Mouse (Mus musculus) heart, adult 2 months (tissue): ENCODE measurements around the gene Usf1. TPM values are rescaled to one million over a fixed set of nuclear protein-coding genes. Genes with fewer than 3 reads are reported as not detected.

Experiments
- DNase-seq, 2 experiments: peaks; one replicate each; pipeline ENCODE4 v3.0.0; 2021
- H3K27ac ChIP-seq: fragments of 200-600 bp; 2 replicates; pipeline ENCODE4 v1.8.1; 2022
- H3K27me3 ChIP-seq: fragments of 200-500 bp; 2 replicates; pipeline ENCODE4 v1.6.1; 2012; ENCODE audit warnings: mild to moderate bottlenecking, low read length, inconsistent platforms, mixed read lengths; ENCODE audit not compliant: control insufficient read depth, insufficient read depth
- H3K36me3 ChIP-seq: fragments of 200-500 bp; 2 replicates; pipeline ENCODE4 v1.6.1; 2012; ENCODE audit warnings: low read length, inconsistent platforms; ENCODE audit not compliant: control insufficient read depth, insufficient read depth
- H3K4me1 ChIP-seq: fragments of 200-500 bp; 2 replicates; pipeline ENCODE4 v1.6.1; 2011; ENCODE audit warnings: low read length; ENCODE audit not compliant: control insufficient read depth, insufficient read depth
- H3K4me3 ChIP-seq: fragments of 200-600 bp; 2 replicates; pipeline ENCODE4 v1.8.1; 2022
- H3K79me2 ChIP-seq: fragments of 200-500 bp; replicated peaks from 2 replicates; pipeline ENCODE4 v1.6.1; 2012; ENCODE audit warnings: mild to moderate bottlenecking, inconsistent platforms, low read length, moderate library complexity, mixed read lengths; ENCODE audit not compliant: control insufficient read depth, insufficient read depth
- H3K9ac ChIP-seq: fragments of 200-500 bp; 2 replicates; pipeline ENCODE4 v1.6.1; 2012; ENCODE audit warnings: low read depth, mild to moderate bottlenecking, control low read depth, inconsistent platforms, low read length, mixed read lengths
- CTCF ChIP-seq: fragments of 200-600 bp; IDR thresholded peaks from 2 replicates; pipeline ENCODE4 v1.8.1; 2022; ENCODE audit warnings: antibody characterized with exemption, mild to moderate bottlenecking, moderate library complexity
- EP300 ChIP-seq: fragments of 200-500 bp; IDR thresholded peaks from 2 replicates; pipeline ENCODE4 v1.6.1; 2011; ENCODE audit warnings: low read depth, low read length, control low read depth; ENCODE audit not compliant: insufficient read depth
- POLR2A ChIP-seq: fragments of 200-500 bp; IDR thresholded peaks from 2 replicates; pipeline ENCODE4 v1.6.1; 2011; ENCODE audit warnings: mild to moderate bottlenecking, low read depth, low read length, control low read depth; ENCODE audit not compliant: insufficient read depth
- WGBS: fragments of 180-500 bp; shearing (Covaris S2); methylation state at CpG from one replicate; pipeline ENCODE4 v1.1.7; 2018; 5-methylcytosine and 5-hydroxymethylcytosine counted together
- intact Hi-C: fragments of 180-260 bp; cut with DNase I; formaldehyde crosslinking; loops from one replicate; pipeline ENCODE4 v1.15.1; 2025
- polyA plus RNA-seq: library from polyadenylated mRNA; depleted of rRNA; stranded (reverse); fragments of >200 nt; gene quantifications from 2 replicates; pipeline ENCODE4 v1.2.3, GENCODE M21; 2012
- total RNA-seq, 2 experiments: library from RNA; stranded (reverse); gene quantifications; 2 replicates each; pipeline ENCODE4 v1.2.3; 2021

Usf1 gene
- total and polyA plus RNA-seq, 3 experiments: 38.4 to 47.8 (median 46.6) TPM

DNA sequence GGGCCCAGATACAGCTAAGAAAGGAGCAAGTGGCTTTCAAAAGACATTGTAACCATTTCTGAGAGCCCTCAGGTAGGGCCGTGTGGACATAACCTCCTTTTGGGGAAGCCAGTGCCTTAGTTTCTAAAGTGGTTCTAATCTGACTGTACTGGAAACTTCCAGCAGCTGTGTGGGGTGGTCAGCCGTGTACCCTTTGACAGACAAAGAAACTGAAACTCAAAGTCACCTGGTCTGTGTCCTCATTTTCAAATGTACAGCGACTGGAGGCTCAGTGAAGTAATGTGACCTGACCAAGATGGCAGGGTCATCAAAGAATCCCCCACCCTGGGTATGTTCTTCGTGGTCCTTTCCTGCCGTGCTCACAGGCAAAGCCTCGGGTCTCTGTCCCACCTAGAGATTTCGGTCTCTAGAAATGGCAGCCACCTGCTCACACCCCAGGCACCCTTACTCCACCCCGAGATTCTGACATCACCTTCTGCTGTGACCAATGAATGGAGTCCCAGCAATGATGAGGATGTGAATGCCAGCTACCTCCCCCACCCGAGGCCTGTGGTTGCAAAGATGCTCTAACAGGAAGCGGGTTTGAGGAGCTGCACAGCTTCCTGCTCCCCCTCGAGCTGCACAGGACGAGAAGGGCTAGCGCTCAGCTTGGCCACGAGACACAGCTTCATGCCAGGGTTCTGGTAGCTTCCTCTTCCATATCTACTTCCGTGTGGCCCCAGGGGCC lies 22.6 kb upstream of the Usf1 start, which contains the start of gene Arhgap30:
Arhgap30 (plus strand) TSS at position 579 of the 727 bp plus-strand sequence.
- DNase-seq: peak; percentile 51 to 83
- 0 out of 2 replicates have a peak within 1 kb of the TSS, but pooled peaks have one; percentile 17 for H3K9ac ChIP-seq
- whole genome bisulfite sequencing: 68% methylated on average over 15 of the region's 15 CpGs
- H3K79me2 ChIP-seq: no peaks in the 10 kb centered on the region
- H3K4me3 ChIP-seq: no peak within 1 kb of the TSS
- peak within 1 kb of the TSS; percentile 7; the same call in 1 of the 2 replicates for H3K27ac ChIP-seq
- H3K27me3 ChIP-seq: no peaks in the 10 kb centered on the region
- TF ChIP-seq EP300 (no peak), CTCF (no peak), POLR2A (0 out of 2 replicates have a peak, but pooled peaks have one; percentile 30)
- H3K4me1 ChIP-seq: no peaks in the 10 kb centered on the region
- no peaks in the 10 kb centered on the region for H3K36me3 ChIP-seq
- intact Hi-C loops: no loop called here

DNA sequence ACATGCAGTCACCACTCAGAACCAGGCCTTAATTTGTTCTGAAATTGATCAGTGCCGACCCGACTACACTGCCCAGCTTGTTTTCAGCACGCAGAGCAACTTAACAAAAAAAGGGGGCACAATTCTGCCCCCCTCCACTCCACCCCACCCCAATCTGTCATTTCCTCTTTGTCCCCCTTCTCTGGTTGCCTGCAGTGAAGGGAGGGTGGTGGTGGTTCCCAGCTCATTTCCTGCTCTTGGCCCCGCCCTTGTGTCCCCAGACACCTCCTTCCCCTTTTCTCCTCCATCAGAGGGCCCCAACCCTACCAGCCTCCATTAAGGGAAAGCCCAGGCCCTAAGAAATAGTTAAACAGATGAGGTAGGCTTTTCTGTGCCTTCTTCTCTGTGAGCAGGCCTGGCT lies 21.0 kb upstream of the Usf1 start:
- Histone ChIP-seq H3K27me3 (no peaks in the 10 kb centered on the region), H3K79me2 (no peaks in the 10 kb centered on the region), H3K27ac (no peak overlapping the region), H3K4me3 (no peak overlapping the region), H3K9ac (no peak overlapping the region), H3K4me1 (no peaks in the 10 kb centered on the region), H3K36me3 (no peaks in the 10 kb centered on the region)
- 78% methylated on average over 4 of the region's 4 CpGs for WGBS
- intact Hi-C loops: no loop called here
- TF ChIP-seq CTCF (no peak), POLR2A (no peak), EP300 (no peak)
- peak in 1 of 2 experiments; percentile 78 for DNase-seq

DNA sequence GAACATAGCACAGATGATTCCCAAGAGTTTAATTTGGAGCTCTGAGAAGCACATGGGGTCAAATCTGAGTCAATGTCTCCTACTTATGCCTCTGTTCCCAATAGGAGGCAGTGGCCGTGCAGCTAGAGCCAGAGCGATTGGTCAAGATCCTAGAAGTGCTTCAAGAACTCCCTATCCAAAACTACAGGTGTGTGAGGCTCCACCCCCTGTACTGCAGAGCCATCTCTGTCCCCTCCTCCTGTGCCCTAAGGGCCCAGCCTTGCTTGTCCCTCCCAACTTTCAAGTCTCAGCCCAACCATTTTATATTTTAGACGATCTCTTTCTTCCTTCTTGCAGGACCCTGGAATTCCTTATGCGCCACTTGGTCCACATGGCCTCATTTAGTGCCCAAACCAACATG lies 9.3 kb upstream of the Usf1 start:
- no peak for DNase-seq
- H3K27ac ChIP-seq: no peak overlapping the region
- no peaks in the 10 kb centered on the region for H3K27me3 ChIP-seq
- H3K79me2 ChIP-seq: no peaks in the 10 kb centered on the region
- H3K9ac ChIP-seq: no peak overlapping the region
- intact Hi-C loops: no loop called here
- H3K4me1 ChIP-seq: no peaks in the 10 kb centered on the region
- H3K36me3 ChIP-seq: no peaks in the 10 kb centered on the region
- no peak overlapping the region for H3K4me3 ChIP-seq
- no peak for TF ChIP-seq EP300
- no peak for TF ChIP-seq POLR2A
- TF ChIP-seq CTCF: no peak
- WGBS: 80% methylated on average over 4 of the region's 4 CpGs

DNA sequence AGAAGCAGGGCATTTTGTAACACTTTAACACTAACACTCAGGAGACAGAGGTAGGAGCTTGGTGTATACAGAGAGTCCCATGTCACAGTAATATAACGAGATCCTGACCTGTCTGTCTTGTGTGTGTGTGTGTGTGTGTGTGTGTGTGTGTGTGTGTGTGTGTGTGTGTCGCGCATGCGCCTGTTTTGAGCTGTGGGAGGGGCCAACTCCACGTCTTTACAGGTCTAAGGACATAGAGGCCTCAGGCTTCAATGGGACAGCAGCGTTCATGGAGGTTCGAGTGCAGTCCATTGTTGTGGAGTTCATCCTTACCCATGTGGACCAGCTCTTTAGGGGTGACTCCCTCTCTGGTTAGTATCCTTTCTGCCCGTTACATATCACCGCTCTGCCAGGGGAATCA lies 8.1 kb upstream of the Usf1 start:
- no peaks in the 10 kb centered on the region for H3K79me2 ChIP-seq
- H3K4me1 ChIP-seq: no peaks in the 10 kb centered on the region
- H3K9ac ChIP-seq: no peak overlapping the region
- no peaks in the 10 kb centered on the region for H3K36me3 ChIP-seq
- TF ChIP-seq EP300: no peak
- no peak for TF ChIP-seq CTCF
- no peak for TF ChIP-seq POLR2A
- H3K4me3 ChIP-seq: no peak overlapping the region
- no peak for DNase-seq
- intact Hi-C loops: no loop called here
- H3K27ac ChIP-seq: no peak overlapping the region
- H3K27me3 ChIP-seq: no peaks in the 10 kb centered on the region
- WGBS: 84% methylated on average over 9 of the region's 9 CpGs

DNA sequence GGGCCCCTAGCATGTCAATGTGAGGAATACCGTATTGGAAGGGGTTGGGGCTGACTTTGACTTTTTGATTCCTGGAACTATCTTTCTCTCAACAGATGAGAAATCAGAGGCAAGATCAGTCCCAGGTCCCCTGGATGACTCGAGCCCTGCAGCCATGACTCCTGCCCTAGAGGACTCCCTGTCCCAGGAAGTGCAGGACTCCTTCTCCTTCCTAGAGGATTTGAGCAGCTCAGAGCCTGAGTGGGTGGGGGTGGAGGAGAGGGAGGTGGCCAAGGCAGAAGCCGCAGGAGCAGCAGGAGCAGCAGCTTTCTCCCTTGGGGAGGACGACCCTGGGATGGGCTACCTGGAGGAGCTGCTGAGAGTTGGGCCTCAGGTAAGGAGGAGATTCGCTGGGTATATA lies 3.9 kb upstream of the Usf1 start:
- intact Hi-C loops: loop anchor here (5.0 kb wide), 1 partner anchor 45 kb away; the partner anchor contains the start of gene Klhdc9
- Histone ChIP-seq H3K27me3 (no peaks in the 10 kb centered on the region), H3K9ac (no peak overlapping the region), H3K36me3 (no peaks in the 10 kb centered on the region), H3K4me1 (no peaks in the 10 kb centered on the region), H3K79me2 (no peaks in the 10 kb centered on the region), H3K4me3 (no peak overlapping the region), H3K27ac (no peak overlapping the region)
- WGBS: 72% methylated on average over 5 of the region's 5 CpGs
- TF ChIP-seq CTCF: no peak
- no peak for TF ChIP-seq POLR2A
- no peak for TF ChIP-seq EP300
- no peak for DNase-seq

DNA sequence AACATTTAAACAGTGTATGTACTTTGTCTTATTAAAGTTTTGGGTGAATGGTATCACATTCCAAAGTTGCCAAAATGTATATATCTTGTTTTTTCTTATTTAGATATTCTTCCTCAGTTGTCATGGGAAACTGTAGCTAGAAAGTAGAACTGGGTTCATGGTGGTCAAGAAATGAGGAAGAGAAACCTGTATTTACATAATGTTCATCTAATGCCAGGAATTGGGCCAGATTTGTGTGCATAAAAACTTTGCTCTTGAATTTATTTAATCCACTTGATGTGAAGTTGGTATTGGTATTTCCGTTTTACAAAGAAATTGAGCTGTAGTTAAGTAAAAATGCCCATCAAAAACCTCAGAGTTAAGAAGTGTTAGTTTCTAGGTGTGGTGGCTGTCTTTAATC lies 882 bp upstream of the Usf1 start:
- Histone ChIP-seq H3K4me3 (no peak overlapping the region), H3K27ac (no peak overlapping the region), H3K4me1 (peaks cover 4% of the 10 kb centered on the region), H3K9ac (no peak overlapping the region), H3K27me3 (no peaks in the 10 kb centered on the region), H3K36me3 (no peaks in the 10 kb centered on the region), H3K79me2 (peaks cover 2% of the 10 kb centered on the region; the same call in 1 of the 2 replicates)
- WGBS: 89% methylated on average over 1 of the region's 1 CpGs
- no peak for DNase-seq
- intact Hi-C loops: loop anchor here (2.0 to 5.0 kb wide), 2 partner anchors 42 to 121 kb away; no protein-coding TSS in a partner anchor
- TF ChIP-seq EP300: no peak
- TF ChIP-seq POLR2A: no peak
- no peak for TF ChIP-seq CTCF
